Mouse (Mus musculus) cortical plate, adult 2 months (tissue): ENCODE results near the gene Cbx7.

Source experiments
- CTCF ChIP-seq: fragments of 200-500 bp; IDR thresholded peaks from 2 replicates; pipeline ENCODE4 v1.5.1; 2011; ENCODE audit warnings: mild to moderate bottlenecking, control low read depth, low read length; ENCODE audit not compliant: insufficient read depth; ENCODE audit errors: extremely low read depth
- POLR2A ChIP-seq: fragments of 200-500 bp; IDR thresholded peaks from 2 replicates; pipeline ENCODE4 v1.6.1; 2011; ENCODE audit warnings: mild to moderate bottlenecking, low read length, control low read depth; ENCODE audit not compliant: insufficient read depth; ENCODE audit errors: extremely low read depth

DNA sequence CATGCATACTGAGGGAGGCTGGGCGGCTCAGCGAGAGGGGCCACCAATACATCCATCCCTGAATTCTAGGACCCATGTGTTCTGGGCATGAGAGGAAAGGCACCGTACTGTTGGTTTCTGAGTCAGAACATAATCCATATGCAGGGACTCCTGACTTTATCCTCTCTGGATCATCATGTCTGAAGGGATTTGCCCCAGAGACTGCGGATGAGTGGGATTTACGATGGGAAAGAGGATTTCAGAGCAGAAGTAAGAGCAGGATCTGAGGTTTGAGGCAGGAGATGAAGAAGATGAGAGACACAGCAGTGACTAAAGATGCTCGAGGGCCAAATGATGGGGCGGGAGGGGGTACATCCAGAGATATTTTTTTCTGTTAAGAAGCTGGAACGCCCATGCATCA, 97.4 kb downstream of the Cbx7 start:
- no peak for TF ChIP-seq POLR2A
- no peak for TF ChIP-seq CTCF
